Mouse (Mus musculus): Measurements from ENCODE around the gene Klhl36.

Gene Klhl36

DNA sequence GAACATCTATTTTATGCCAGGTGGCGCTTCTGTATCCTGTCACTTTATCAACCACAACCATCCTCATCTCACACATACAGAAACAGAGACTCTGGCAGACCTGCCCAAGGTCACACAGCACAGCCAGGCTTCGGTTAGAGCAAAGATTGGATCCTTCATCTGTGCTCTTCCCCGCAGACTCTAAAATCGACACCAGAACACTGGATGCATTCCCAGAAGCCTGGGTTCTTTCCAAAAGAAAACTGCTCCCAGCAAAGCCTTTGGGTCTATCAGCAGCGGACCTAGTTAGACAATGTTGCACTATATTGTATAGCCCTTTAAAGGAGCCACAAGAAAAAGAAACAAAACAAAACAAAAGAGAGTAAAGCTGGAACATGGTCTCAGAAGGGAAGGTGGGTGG, 26.8 kb upstream of the Klhl36 start:
- in situ Hi-C loops (cut with MboI, MseI) = no loop called here

DNA sequence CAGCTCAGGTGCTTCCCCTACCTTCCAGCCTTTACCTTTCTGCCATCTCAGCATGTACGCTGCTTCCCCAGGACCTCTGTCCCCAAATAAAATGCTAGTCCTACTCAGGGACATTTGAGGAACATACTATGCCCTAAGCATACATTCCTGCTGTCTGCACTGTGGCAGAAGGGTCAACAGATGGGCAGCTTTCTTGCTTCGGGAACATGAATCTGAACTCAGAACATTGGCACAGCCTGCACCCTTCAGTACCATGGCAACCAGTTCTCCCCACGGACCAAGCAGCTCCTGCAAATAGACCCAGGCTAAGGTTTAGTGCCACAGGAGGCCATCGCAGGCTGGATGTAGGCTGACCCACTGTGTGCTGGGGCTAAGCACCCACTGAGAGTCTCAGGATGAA, 25.2 kb upstream of the Klhl36 start:
- in situ Hi-C loops (cut with MboI, MseI) = no loop called here

DNA sequence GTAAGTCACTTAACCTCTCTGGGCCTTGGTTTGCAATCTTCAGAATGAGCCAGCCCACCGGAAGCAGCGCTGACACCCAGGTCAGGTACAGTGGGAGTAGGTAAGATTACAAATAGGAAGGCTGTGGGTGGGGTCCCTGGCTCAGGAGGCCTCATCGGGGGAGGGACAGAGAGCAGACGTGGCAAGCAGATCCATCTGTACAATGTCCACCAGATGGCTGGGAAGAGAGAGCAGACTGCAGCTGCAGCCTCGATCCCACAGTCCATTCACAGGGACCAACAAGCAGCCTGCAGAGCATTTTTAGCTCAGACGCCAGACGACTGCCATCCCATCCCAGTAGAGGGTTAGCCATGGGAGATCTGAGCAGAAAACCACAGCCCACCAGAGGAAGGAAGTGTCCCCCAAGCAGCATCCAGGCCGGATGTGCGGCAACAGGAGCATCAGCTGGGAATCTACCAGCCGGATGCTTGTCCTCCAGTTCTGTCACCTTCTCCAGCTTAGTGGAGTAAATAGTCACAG, 24.5 kb upstream of the Klhl36 start:
- in situ Hi-C loops (cut with MboI, MseI) = no loop called here

DNA sequence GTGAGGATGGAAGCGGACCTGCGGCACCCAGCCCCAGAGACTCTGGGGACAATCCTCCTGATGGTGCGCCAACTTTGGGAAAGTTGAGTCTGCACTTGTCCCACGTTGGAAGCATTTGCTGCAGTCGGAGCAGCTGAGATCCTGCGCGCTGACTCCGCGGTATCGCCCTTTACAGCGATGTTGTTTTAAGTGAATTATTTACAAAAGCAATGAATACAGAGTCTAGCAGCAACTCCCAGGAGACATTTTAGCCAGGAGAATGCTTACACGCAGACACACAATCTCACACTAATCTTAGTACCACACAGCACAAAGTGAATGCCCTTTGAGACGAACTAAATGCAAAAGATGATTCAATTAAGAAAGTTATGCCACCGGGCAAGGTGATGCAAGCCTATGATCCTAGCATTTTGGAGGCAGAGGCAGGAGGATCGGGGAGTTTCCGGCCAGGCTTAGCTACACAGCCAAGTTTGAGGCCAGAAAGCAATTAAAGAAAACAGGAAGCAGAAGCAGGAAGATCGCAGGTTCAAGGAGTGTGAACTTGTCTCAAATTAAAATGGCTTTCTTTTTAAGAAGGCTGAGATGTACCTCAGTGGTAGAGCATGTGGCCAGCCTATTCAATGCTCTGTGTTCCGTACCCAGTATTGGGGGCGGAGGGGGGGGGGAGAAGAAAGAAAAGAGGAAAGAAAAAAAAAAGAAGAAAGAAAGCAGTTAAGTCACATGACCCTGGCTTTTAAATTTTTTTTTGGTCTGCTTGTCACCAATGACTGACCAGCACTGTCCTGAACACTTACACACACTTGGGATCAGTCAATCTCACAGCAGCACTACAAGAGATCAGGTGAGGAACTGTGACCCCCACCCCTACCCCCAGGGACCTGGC, 23.7 kb upstream of the Klhl36 start:
- in situ Hi-C loops (cut with MboI, MseI) = no loop called here

DNA sequence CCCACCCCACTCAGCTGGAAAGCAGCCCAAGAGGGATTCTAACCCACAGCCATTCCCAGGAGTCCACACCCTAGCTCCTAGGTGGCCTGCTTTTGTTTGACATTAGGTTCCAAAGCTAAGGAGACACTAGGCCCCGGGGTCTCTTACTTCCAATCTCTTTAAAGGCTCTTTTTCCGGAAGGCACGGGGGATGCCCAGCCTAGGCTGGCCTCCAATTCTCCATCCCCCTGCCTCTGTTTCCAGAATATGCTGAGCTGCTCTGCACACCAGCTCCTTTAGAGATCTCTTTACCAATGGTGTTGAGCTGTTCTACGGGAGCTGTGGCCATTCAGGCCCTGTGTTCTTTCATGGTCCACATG, 23.1 kb upstream of the Klhl36 start:
- in situ Hi-C loops (cut with MboI, MseI) = no loop called here

DNA sequence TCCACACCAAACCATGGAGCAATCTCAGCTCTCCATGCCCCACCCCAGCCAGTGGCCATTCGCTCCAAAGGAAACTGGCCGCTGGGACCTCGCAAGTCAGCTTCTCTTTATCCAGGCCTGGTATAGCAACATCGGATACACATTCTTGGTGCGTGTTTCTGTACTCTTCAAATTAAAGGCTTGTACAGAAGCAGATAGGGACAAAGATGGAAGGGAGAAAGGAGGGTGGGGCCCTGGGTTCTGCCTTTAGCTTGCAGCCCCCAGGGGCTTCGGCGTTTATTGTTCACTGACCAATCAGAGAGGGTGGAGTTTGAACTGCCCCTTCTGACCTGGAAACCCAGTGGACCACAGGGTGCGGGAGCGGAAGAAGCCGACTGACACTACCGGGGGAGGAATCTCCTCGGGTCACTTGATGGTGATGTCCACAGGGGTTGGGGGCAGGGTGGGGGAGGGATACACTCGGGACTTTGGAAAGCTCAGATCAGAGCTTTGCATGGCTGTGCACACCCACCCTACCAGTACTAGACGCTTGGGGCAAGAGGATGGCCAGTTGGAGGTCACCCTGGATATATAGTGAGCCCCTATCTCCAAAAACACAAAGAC, 22.5 kb upstream of the Klhl36 start:
- in situ Hi-C loops (cut with MboI, MseI) = loop anchor here (5.0 kb wide), 1 partner anchor 62 kb away; the partner anchor contains the start of gene Tldc1

DNA sequence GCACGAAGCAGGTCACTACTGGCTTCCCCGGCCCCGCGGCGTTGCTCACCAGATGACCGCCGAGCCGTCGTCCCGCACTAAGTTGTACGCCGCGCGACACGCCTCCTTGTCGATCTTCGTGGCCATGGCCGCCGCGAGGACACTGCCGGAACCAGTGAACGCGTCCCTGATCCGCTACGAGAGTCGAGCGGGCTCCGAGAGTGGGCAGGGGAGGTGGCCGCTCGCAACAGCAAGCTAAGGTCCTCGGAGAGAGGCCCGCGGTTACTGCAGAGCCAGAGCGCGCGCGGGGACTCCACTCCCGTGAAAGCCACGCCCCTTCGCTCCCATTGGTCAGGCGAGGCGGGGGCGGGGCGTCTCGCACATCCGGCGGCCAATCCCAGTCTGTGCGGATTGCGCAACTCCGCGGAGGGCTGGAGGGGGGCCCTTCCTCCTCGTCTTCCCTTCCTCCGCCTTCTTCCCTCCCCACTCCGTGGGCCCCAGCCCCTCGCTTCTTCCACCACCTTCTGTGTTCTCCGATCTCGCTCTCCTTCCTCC, 21.7 kb upstream of the Klhl36 start, which contains the start of gene Cotl1:
Cotl1 (minus strand) TSS at position 270 of the 534 bp plus-strand sequence.
- in situ Hi-C loops (cut with MboI, MseI) = loop anchor here (5.0 kb wide), 1 partner anchor 63 kb away; the partner anchor contains the start of gene Tldc1

DNA sequence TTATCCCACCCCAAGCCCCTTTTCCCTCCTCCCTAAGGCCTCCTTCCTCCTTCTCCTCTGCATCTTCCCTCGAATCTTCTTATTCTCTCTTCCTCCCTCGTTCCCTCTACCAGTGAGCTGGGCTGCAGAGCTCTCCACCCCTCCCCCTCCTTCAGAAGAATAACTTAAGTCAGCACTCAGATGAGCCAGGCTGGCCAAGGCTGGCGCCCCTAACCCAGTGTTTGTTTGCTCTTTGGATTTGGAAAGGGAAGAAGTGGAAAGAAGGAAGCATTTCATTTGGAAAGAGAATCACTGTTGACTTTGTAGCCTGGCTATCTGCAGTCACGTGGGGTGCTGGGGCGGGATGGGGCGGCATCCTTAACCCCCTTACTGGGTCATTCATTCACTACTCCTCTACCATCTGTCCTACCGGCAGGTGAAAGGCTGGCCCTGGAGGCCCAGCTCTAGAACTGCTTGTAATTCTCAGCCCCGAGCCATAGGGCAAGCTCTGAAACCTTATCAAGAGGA, 21.1 kb upstream of the Klhl36 start:
- in situ Hi-C loops (cut with MboI, MseI) = loop anchor here (5.0 kb wide), 1 partner anchor 64 kb away; the partner anchor contains the start of gene Tldc1

DNA sequence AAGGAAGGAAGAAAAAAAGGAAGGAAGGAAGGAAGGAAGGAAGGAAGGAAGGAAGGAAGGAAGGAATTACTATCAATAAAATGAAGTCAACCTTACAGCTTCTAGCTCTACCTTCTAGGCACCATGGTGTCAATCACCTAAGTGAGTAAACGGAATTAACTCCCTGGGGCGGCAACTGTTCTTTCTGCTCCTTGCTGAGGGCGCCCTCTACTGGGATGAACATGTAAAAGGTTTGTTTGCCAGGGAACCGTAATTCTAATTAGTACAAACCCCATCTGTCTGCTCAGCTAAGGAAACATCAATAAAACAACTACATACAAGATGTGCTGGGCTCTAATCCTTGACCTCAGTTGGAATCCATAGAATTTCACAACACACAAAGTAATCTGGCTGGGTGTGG, 18.6 kb upstream of the Klhl36 start:
- in situ Hi-C loops (cut with MboI, MseI) = loop anchor here (5.0 kb wide), 1 partner anchor 66 kb away; the partner anchor contains the start of gene Tldc1

DNA sequence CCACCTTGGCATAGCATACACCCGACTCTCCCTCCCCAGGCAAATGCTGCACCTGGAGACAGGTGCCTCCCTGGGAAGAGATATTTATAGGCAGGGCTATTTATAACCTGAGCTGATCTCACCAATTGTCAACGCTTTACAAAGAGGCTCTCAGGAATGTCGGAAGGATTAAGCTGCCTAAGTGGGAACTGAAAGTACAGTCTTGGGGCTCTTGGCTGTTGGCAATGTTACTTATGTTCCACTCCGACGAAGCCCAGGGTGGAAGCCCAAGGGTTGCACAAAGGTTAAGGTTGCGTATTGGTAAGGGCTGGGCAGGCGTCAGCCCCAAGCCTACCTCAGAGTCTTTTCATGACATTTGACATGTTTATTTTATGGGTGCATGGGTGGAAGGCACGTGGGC, 17.5 kb upstream of the Klhl36 start:
- in situ Hi-C loops (cut with MboI, MseI) = loop anchor here (5.0 kb wide), 1 partner anchor 67 kb away; the partner anchor contains the start of gene Tldc1

DNA sequence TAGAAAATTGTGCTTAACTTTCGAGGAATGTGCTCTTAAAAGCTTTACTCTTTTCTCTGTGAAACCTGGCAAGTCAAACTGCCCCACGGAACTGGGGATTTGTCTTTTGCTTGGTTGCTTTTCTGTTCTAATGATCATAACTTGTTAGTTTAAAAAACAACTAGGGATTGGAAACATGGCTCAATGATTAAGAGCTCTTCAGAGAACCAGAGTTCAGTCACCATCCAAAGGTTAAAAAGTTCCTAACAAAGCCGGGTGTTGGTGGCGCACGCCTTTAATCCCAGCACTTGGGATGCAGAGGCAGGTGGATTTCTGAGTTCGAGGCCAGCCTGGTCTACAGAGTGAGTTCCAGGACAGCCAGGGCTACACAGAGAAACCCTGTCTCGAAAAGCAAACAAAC, 16.3 kb upstream of the Klhl36 start:
- in situ Hi-C loops (cut with MboI, MseI) = loop anchor here (5.0 kb wide), 1 partner anchor 158 kb away; no protein-coding TSS in a partner anchor

DNA sequence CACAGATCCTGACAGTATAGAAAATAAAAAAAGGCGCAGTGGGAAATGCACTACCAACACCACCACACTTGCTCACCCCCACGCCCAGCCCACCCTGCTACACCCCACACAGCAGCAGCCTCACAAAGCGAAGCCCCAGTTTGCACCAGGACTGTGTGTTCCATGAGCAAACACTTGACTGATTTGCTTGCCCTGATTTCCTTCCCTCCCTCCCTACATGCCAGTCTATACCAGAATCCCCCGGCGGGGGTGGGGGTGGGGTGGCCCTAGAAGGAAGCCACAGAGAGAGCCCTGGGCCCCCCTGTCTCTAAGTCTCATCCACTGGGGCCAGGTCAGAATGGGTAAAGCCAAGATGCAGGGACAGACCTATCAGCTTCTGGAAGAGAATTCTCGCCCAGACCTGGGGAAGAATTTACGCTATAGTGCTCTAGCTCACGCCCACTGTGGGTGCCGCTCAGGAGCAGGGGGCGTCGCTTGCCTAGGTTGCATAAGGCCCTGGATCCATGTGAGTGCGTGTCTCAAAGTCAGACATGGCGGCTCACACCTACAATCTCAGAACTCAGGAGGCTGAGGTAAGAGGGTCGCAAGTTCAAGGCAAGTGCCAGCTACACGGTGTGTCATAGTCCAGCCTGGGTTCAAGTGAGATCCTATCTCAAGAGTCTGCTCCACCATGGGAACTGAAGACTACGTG, 14.7 kb upstream of the Klhl36 start:
- in situ Hi-C loops (cut with MboI, MseI) = loop anchor here (5.0 kb wide), 1 partner anchor 160 kb away; no protein-coding TSS in a partner anchor

DNA sequence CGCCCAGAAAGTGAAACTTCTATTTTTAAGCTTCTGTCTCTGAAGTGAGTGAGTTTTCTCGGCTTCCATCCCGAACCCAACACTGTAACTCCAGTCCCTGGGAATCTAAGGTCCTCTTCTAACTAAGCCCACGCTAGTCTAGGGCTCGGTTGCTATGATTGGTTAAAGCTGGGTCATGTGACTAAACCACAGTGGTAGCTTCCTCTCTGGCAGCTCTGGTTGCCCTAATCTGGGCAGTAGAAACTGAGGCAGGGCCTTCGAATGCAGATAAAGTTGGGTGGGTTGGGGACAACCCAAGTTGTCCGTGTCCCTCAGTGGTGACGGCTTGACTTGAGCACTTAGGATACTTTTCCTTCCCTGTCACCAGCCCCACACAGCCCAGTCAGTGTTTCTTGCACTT, 8.5 kb upstream of the Klhl36 start:
- in situ Hi-C loops (cut with MboI, MseI) = no loop called here

DNA sequence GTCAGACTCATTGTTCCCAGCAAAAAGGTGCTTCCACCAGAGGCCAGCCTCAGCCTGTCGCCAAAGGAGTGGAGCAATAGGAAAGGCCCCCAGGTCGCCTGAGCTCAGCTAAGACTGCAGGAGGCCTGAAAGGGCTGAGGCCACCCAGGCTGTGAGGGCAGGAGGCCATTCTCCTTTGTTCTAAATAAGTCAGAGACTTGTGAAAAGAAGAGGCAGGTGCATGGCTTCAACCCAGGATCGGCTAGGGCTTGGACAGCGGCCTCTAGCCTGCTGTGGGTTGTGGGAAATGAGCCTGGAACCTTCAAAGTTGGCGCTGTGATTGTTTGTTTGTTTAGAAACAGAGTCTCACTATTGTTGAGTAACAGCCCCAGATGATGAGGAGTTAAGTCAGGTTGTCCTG, 8.0 kb upstream of the Klhl36 start:
- in situ Hi-C loops (cut with MboI, MseI) = no loop called here

DNA sequence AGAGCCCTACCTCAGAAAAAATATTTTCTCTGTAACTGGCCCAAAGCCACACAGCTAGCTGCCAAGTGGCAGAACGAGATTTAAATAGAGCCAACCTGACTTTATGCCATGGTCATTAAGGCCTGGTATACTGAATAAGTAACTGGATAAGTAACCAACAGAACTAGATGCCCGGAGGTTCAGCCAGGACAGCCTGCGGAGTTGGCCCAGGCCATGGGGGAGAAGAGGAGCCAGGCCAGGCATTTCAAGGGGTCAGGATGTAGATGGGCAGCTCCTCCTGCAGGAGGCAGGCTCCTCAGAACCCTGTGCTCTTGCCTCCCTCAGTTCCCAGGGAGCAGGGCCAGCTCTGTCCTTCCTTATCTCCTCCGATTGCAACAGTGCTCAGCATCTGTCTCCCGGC, 6.4 kb upstream of the Klhl36 start:
- in situ Hi-C loops (cut with MboI, MseI) = no loop called here

DNA sequence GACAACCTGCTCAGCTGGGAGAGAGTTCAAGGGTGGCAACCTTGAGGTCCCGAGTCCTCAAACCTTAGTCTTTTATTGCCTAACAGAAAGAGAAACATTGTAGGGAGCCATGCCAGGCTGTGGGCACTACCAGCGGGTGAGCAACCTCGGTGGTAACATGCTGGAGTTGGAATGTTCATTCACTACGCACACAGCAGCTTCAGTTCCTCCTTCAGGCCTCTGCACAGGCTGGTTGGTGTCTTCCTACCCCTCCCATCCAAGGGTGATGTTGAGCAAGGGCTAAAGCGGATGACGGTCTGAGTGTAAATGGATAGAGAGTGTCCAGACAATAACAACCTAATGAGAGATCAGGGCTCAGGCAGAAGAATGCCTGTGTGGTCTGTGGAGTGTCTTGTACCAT, 4.3 kb upstream of the Klhl36 start:
- in situ Hi-C loops (cut with MboI, MseI) = no loop called here

DNA sequence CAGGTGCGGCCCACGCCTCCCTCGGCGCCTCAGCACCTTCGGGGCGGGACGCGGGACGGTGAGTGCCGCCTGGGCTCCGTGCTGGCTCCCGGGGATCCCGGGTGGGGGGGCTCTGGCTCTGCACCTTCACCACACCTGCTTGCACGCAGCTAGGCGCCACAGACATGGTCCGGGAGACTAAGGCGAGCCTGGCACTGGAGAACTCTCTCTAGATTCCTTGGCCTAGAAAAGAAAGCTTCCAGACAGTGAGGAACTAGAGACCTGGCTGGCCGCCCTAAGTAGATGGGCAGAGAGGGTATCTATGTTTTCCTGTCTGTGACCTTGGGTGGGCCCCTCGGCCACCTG, 296 bp downstream of the Klhl36 start:
- in situ Hi-C loops (cut with MboI, MseI) = no loop called here

DNA sequence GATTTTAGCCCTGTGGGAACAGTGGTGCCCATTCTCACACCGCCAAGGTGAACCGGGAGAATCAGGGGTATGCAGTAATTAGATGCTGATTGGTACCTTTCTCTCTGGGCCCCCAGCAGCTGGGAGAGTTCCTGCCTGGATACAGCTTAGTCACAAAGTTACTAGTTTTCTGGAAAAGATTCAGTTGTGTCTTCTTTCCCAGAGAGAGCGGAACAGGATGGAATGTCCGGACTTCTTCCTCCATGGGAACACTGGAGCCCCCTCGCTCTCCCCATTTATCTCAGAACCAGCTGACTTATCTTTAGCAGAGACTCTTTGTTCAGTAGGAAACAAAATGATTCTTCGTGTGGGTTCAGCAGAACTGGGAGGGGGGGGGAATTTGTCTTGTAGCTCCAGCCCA, 683 bp downstream of the Klhl36 start:
- in situ Hi-C loops (cut with MboI, MseI) = no loop called here

DNA sequence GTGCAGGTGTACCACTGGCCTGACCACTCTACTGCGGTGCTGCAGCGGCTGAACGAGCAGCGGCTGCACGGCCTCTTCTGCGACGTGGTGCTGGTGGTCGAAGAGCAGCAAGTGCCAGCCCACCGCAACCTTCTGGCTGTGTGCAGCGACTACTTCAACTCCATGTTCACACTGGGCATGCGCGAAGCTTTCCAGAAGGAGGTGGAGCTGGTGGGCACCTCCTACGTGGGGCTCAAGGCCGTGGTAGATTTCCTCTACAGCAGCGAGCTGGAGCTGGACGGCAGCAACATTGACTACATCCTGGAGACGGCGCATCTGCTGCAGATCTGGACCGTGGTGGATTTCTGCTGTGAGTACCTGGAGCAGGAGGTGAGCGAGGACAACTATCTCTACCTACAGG, 7.5 kb downstream of the Klhl36 start:
- in situ Hi-C loops (cut with MboI, MseI) = no loop called here

DNA sequence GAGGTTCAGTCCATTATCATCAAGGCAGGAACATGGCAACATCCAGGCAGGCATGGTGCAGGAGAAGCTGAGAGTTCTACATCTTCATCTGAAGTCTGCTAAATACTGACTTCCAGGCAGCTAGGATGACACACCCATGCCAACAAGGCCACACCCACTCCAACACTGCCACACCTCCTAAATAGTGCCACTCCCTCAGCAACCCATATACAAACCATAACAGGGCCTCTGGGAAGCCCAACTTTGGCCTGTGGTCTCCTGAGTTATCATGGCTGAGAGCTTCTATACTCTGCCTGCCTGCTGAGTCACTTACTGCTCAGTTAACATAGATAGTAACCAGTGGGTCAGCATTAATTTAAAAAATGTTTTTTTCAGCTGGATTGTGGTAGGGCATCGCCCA, 11.1 kb downstream of the Klhl36 start:
- in situ Hi-C loops (cut with MboI, MseI) = no loop called here

DNA sequence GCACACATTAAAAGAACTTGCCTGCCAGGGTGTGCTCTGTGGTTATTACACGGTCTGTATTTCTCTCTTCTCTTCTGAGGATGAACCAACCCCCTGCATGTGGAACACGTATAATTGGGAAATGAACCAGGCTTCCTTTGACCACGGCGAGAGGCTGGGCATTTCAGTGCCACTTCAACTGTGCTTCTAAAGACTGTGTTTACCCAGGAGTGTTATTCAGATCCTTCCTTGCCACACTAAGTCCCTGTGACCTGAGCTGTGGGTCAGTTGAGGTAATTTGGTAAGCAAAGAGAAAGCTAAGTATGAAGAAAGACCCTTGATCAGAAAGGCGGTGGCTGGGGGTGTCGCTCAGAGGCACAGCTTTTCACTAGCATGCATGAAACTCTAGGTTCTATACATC, 19.2 kb downstream of the Klhl36 start:
- in situ Hi-C loops (cut with MboI, MseI) = no loop called here

DNA sequence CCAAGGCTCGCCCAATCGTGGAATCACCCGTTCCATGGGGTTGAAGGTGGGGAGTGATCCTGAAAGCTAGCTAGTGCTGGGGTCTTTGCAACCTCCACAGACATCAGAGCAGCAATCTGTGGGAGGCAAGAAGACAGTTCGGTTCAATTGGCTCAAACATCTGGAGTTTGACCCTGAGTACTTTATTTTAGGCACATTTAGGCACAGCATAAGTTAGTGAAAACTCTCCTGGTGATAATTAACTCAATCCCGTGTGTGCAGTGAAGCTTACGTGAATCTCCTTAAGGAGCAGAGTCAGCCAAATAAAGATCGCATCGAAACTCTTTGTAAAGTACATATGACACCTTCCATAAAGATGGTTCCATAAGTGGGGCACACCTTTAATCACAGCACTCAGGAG, 19.9 kb downstream of the Klhl36 start:
- in situ Hi-C loops (cut with MboI, MseI) = no loop called here

All from T-helper 2 cell (primary cell).